Mouse (Mus musculus) right cerebral cortex, postnatal 10 days (tissue): ENCODE results near the gene Zbtb18.

Experiments
- DNase-seq, 2 experiments: peaks; one replicate each; pipeline ENCODE4 v3.0.0; 2021; ENCODE audit warnings: low spot score in 2 of 2

Gene Zbtb18

DNA sequence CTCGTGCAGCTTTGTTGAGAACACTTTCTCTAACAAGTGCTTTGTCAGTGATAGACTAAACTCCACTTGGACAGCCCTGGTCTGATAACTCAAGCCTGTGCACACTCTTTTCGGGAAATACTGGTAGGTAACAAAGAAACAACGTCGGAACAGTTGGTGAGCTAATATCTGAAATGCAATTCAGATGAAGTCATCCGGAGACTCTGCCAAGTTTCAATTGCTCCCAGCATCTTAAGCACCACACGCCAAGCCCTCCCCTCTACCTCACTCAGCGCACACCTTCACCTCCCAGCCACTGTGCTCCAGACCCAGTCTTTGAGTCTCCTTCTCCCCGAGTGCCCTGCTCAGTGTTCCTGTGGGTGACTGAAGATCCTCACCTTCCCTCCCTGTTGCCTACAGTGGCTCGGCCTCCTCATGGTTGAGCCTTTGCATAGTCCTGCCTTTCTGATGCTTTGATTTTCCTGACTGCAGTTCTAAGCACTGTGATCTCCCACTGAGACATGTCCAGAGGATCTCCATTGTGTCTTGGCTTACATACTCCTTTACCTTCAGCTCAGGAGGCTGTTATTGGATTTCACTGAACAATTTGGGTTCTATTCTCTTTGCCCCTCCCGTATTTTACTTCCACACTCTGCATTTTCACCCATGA lies 37.3 kb downstream of the Zbtb18 start:
- no peak for DNase-seq

DNA sequence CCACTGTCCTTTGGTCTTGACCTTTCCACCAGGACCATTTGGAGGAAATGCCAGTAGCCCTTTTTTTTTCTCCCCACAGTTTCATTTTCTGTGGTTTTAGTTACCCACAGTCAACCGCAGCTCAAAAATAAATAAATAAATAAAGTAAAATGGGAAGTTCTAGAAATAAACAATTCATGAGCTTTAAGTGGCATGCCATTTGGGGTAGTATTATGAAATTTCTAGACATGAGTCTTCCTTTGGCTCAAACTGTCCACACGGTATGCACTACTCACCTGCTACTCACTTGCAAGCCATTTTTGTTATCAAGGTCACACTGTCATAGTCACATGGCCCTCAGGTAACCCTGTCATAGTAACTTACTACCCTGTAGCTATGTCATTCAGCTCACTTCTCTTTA lies 41.5 kb downstream of the Zbtb18 start:
- DNase-seq = no peak

DNA sequence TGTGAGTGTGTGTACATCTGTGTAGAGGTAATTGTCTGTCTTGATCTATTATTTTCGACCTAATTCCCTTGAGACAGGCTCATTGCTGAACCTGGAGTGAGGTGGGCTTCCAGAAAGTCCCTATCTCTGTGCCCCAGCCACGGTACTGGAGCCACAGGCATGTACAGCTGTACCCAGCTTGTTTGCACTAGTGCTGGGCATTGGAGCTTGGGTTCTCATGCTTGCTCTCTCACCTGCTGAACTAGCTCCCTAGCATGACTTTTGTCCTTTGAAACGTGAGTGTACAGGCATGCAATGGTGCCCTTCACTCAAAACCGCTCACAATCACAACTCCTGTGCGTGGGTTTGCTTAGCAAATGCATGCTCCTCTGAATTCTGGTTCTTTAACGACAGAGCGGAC lies 42.1 kb downstream of the Zbtb18 start:
- no peak for DNase-seq

DNA sequence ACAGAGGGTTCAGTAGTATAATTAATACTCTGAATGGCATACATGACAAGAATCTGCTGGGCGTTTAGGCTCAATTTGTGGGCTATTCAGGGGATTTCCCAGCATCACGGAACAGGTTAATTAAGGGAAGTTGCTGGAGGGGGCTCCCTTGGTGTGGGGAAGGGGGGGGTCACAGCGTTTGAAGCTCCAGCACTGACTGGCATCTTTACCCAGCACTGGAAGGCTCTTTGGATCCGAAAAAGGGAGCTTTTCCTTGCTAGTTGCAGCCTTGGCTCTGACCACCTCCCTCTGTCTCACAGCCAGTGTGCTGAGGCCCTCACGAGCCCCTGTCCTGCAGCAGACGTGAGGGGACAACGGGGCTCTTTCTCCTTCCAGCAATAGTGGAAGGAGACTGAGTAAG lies 42.5 kb downstream of the Zbtb18 start:
- no peak for DNase-seq

DNA sequence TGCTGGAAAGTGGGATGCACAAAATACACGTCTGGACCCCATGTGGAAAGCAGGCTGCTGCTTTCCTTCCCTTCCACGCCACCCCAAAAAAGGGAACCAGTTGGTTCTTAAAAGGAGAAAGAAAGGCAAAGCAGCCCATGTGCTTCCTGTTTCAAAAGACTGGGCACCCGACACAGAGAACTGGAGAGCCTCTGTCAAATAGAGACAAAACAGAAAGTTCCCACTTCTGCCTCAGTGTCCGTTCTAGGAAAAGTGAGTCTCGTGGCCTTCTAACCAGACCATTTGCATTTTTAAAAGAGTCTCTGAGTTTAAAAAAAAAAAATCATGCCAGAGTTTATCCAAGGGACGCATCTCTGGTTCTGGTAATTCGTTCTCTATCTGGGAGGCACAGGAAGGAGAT lies 47.7 kb downstream of the Zbtb18 start:
- DNase-seq = no peak

DNA sequence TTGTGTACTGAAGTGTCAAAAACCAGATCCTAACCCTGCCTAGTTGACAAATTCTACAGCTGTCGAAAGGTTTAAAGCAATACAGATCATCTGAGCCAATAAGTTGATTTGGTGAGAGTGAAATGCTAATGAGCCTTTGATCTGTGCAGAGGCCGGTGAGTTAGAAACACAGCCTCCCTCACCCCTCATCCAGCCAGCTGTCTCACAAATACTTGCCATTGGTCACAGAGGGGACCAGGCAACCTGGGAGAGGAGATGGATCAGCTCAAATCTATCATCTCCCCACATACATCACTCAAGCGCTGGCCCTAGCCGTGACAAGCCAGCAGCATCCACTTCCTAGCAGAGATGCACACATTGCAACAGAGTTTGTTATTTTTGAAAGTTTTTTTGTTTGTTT lies 48.7 kb downstream of the Zbtb18 start:
- no peak for DNase-seq

DNA sequence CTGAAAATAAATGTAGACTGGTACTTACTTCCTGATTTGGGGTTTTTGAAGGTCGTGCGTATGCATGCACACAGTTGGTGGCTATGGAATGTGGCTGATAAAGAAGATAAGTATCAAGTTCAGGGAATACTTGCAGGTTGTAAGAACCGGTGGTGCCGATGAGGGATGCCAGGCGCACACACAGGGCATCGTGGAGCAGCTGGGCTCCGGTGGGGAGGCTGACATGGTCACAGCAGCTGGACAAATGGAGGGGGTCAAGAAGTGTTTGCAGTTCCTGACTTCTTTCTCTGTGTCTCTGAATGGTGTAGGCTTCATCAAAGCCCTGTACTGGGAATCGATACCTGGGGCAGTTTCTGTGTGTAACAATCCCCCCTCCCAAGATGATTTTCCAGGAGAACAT lies 49.1 kb downstream of the Zbtb18 start:
- no peak for DNase-seq

DNA sequence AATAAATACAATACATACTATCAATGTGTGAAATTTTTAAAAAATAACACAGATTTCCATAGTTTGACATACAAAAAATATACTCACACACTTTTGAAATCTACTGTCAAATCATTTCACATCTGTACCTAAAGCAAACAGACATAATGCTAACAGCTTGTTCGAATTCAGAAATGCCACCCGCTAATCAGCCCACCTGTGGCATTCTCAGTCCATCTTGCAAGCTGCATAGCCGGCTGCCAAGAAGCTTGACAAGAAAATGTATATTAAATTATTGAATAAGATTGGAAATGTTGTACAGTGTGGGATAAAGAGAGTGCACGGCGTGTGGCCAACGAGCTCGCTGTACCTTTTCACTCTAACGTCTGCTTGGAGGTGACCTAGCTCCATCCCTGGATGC lies 52.2 kb downstream of the Zbtb18 start:
- DNase-seq = no peak

DNA sequence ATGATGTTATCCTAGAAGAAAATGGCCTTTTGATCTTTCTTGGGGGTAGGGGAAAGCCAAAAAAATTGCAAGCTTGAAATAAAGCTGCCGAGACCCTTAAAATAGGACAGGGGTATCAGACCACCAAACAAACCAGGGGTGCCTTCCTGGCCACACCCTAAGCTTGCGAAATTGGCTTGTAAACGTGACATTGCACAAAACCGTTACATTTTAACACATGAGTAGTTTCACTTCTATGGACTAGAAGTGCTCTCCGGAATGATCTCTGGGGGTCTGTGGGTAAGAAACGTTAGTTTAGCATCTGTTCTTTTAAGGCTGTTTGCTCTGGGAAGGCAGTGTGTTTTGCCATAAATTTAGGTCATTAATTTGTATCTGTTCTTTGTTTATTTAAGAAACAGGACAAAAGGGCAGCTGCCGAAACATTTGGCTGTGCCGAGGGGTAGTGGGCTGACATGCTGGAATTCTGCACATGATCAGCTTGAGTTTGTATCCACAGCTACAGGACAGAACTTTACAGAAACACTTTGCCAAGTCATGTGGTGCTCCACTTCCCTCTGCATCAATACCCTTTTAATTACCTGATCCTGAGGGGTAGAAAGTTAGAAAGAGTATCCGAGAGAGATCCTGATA lies 52.9 kb downstream of the Zbtb18 start:
- DNase-seq = no peak
